Mouse (Mus musculus): ENCODE results near the gene Lbp. TPM values are rescaled to one million over a fixed set of nuclear protein-coding genes. Genes with fewer than 3 reads are reported as not detected.

The Lbp gene
- polyA plus RNA-seq, 1 experiment from 2014 or later, result 2.4 TPM

GRCm38 (mm10) chr2:158352801-158353520 lies 46.7 kb downstream of the Lbp start:
- Histone ChIP-seq H3K27me3 (no peaks in the 10 kb centered on the region), H3K9ac (replicated peaks) (no peak overlapping the region), H3K4me3 (no peak overlapping the region), H3K4me1 (no peaks in the 10 kb centered on the region), H3K9me3 (no peaks in the 10 kb centered on the region), H3K27ac (replicated peaks) (no peak overlapping the region), H3K4me2 (replicated peaks) (no peak overlapping the region), H3K36me3 (peaks cover 47% of the 10 kb centered on the region)
- ATAC-seq (replicated peaks), result no peak
- 75% methylated on average over 3 of the region's 3 CpGs for WGBS

DNA sequence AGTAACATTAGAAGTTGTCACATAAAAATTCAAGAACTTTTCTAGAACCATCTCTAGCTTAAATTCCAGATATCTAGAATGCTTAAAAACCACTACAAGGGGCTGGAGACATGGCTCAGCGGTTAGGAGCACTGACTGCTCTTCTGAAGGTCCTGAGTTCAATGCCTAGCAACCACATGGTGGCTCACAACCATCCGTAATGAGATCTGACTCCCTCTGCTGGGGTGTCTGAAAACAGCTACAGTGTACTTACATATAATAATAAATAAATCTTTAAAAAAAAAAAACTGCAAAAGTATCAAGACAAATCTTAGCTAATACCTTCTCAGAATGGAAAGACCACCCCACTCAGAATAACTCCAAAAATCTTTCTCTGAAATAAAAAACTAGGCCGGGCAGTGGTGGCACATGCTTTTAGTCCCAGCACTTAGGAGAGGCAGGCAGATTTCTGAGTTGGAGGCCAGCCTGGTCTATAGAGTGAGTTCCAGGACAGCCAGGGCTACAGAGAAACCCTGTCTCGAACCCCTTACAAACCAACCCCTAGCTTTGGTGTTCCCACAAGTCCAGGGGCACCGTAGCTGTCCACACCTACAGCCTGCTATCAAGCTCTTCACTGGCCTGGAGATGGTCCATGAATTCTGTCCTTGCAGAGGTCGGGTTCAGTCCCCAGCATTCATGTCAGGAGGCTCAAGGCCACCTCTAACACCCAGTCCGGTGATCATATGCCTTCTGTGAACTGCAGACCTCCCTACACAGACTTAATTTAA lies 48.2 kb downstream of the Lbp start:
- H3K27me3 ChIP-seq, result no peaks in the 10 kb centered on the region
- no peak overlapping the region for H3K4me2 ChIP-seq (replicated peaks)
- H3K9me3 ChIP-seq, result no peaks in the 10 kb centered on the region
- no peak overlapping the region for H3K9ac ChIP-seq (replicated peaks)
- ATAC-seq (replicated peaks), result no peak
- 83% methylated on average over 7 of the region's 7 CpGs for WGBS
- H3K4me1 ChIP-seq, result peaks cover 14% of the 10 kb centered on the region
- H3K27ac ChIP-seq (replicated peaks), result no peak overlapping the region
- peaks cover 63% of the 10 kb centered on the region for H3K36me3 ChIP-seq
- H3K4me3 ChIP-seq, result no peak overlapping the region

- Histone ChIP-seq H3K36me3 (peaks cover 68% of the 10 kb centered on the region), H3K4me1 (peaks cover 21% of the 10 kb centered on the region), H3K27me3 (no peaks in the 10 kb centered on the region), H3K9me3 (no peaks in the 10 kb centered on the region), H3K27ac (replicated peaks) (no peak overlapping the region), H3K4me3 (no peak overlapping the region), H3K9ac (replicated peaks) (no peak overlapping the region), H3K4me2 (replicated peaks) (no peak overlapping the region)
- no peak for ATAC-seq (replicated peaks)
- 92% methylated on average over 2 of the region's 2 CpGs for WGBS
Measured at GRCm38 (mm10) chr2:158355238-158355637, 48.9 kb downstream of the Lbp start.

- Histone ChIP-seq H3K27me3 (no peaks in the 10 kb centered on the region), H3K36me3 (peaks cover 68% of the 10 kb centered on the region), H3K4me3 (no peak overlapping the region), H3K9me3 (no peaks in the 10 kb centered on the region), H3K27ac (replicated peaks) (no peak overlapping the region), H3K4me1 (peaks cover 29% of the 10 kb centered on the region), H3K4me2 (replicated peaks) (no peak overlapping the region), H3K9ac (replicated peaks) (no peak overlapping the region)
- no peak for ATAC-seq (replicated peaks)
- 95% methylated on average over 5 of the region's 5 CpGs for WGBS
Measured at GRCm38 (mm10) chr2:158356121-158356520, 49.8 kb downstream of the Lbp start.

GRCm38 (mm10) chr2:158359757-158360620 lies 53.7 kb downstream of the Lbp start:
- ATAC-seq (replicated peaks), result no peak
- H3K27me3 ChIP-seq, result no peaks in the 10 kb centered on the region
- H3K9ac ChIP-seq (replicated peaks), result peak overlapping the region; percentile 91
- peak overlapping the region; percentile 78 for H3K4me2 ChIP-seq (replicated peaks)
- no peaks in the 10 kb centered on the region for H3K9me3 ChIP-seq
- H3K36me3 ChIP-seq, result peaks cover 49% of the 10 kb centered on the region
- WGBS, result 70% methylated on average over 12 of the region's 12 CpGs
- peak overlapping the region; percentile 80; the same call in 1 of the 2 replicates for H3K27ac ChIP-seq (replicated peaks)
- peaks cover 33% of the 10 kb centered on the region for H3K4me1 ChIP-seq
- peak overlapping the region; percentile 91 for H3K4me3 ChIP-seq

- peak; percentile 92 for ATAC-seq (replicated peaks)
- H3K27ac ChIP-seq (replicated peaks), result peak overlapping the region; percentile 80
- H3K9ac ChIP-seq (replicated peaks), result peak overlapping the region; percentile 91
- no peaks in the 10 kb centered on the region for H3K27me3 ChIP-seq
- H3K4me2 ChIP-seq (replicated peaks), result peak overlapping the region; percentile 78
- peaks cover 38% of the 10 kb centered on the region for H3K36me3 ChIP-seq
- H3K9me3 ChIP-seq, result no peaks in the 10 kb centered on the region
- 0% methylated on average over 41 of the region's 41 CpGs for WGBS
- peaks cover 33% of the 10 kb centered on the region for H3K4me1 ChIP-seq
- peak overlapping the region; percentile 91 for H3K4me3 ChIP-seq
Measured at GRCm38 (mm10) chr2:158360873-158361677, 54.8 kb downstream of the Lbp start.

DNA sequence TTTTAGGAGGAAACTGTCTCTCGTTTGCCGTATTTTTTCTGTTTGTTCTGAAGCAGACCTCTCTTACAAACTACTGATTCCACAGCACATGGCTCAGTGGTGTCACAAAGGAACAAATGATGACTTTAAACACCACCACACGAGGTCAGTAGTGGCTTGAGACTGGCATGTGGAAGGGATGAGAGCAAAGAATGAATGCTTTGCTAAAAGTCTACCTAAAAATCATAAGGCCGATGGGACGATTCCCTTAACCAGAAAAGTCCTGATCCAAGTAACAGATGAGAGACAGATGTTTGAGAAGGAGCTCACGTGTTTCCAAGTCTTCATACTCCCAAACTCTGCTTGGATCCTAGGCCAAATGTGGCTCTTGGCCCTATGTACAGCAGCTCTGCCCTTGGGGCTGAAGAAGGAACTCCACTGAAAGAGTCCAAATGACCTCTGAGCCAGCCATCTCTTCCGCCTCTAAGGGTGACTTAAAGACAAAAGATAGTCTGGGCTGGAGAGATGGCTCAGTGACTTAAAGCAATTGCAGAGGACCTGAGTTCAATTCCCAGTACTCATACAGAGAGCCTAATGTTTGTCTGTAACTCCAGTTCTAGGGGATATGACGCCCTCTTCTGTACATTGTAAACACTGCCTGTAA lies 55.5 kb downstream of the Lbp start:
- peak; percentile 66 for ATAC-seq (replicated peaks)
- Histone ChIP-seq H3K4me1 (peaks cover 33% of the 10 kb centered on the region), H3K4me2 (replicated peaks) (peak overlapping the region; percentile 78; the same call in 1 of the 2 replicates), H3K9ac (replicated peaks) (0 out of 2 replicates have a peak overlapping the region, but pooled peaks have one; percentile 91), H3K4me3 (peak overlapping the region; percentile 91), H3K27ac (replicated peaks) (peak overlapping the region; percentile 80), H3K27me3 (no peaks in the 10 kb centered on the region), H3K36me3 (peaks cover 31% of the 10 kb centered on the region), H3K9me3 (no peaks in the 10 kb centered on the region)
- 37% methylated on average over 8 of the region's 8 CpGs for WGBS

DNA sequence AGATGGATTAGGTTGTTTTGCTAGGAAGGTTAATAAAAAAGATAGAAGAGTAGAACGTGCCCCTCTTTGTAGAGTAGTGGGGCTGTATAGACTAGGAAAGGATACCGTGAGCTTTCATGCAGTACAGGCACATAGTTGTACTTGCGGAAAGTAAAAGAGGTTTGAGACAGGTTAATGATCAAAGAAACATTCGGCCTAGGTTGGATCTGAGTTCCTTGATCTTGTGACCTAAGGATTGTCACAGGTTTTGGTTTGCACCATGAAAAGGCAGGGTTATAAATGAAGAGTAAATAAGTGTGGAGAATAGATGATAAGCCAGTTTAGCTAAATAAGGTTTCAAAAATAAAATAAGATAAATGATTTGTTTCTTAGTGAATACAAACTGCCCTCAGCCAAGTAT lies 57.9 kb downstream of the Lbp start:
- no peak overlapping the region for H3K9ac ChIP-seq (replicated peaks)
- no peak for ATAC-seq (replicated peaks)

DNA sequence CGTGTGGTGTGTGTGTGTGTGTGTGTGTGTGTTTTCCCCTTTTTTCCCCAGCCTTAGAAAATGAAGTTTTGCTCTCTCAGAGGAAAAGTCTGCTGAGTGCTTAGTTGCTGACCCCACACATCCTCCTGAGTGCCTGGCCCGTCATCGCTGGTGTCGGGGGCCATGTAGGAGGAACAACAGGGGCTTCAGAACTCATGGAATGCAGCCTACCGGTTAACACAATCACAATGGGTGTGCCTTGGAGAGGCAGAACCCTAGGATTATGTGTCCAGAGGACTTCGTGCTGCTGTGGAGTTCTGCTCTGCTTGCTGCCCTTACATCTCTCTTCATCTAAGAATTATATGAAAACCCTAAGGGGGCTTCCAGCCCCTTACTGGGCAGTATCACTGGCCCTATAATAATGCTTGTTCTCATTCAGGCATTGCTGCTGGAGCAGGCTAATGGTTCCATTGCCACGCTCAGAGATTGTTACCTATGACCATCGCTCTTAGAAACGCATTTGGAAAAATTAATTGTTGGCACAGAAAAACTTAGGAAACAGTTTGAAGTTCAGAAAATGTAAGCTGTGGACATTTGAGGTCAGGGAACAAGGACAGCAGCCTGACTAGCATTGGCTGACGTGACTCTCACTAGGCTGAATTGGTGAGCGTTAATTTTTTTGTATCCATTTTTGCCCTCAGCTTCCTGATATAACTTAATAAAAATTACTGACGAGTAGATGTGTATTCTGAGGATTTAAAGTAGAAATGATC lies 59.0 kb downstream of the Lbp start:
- WGBS, result 71% methylated on average over 12 of the region's 12 CpGs
- H3K9me3 ChIP-seq, result no peaks in the 10 kb centered on the region
- H3K27me3 ChIP-seq, result no peaks in the 10 kb centered on the region
- no peak overlapping the region for H3K4me3 ChIP-seq
- no peak overlapping the region for H3K4me2 ChIP-seq (replicated peaks)
- peaks cover 11% of the 10 kb centered on the region for H3K4me1 ChIP-seq
- no peaks in the 10 kb centered on the region for H3K36me3 ChIP-seq
- ATAC-seq (replicated peaks), result no peak
- no peak overlapping the region for H3K9ac ChIP-seq (replicated peaks)
- no peak overlapping the region for H3K27ac ChIP-seq (replicated peaks)

More for the DNA sequence above, 57.9 kb downstream of the Lbp start:
- Histone ChIP-seq H3K9me3 (no peaks in the 10 kb centered on the region), H3K27ac (replicated peaks) (no peak overlapping the region), H3K4me2 (replicated peaks) (no peak overlapping the region), H3K27me3 (no peaks in the 10 kb centered on the region), H3K36me3 (peaks cover 8% of the 10 kb centered on the region), H3K4me1 (peaks cover 22% of the 10 kb centered on the region), H3K4me3 (no peak overlapping the region)
- 87% methylated on average over 4 of the region's 4 CpGs for WGBS

GRCm38 (mm10) chr2:158367654-158368053 lies 61.4 kb downstream of the Lbp start:
- WGBS, result 95% methylated on average over 5 of the region's 5 CpGs
- Histone ChIP-seq H3K9ac (replicated peaks) (no peak overlapping the region), H3K4me1 (no peaks in the 10 kb centered on the region), H3K27me3 (no peaks in the 10 kb centered on the region), H3K4me2 (replicated peaks) (no peak overlapping the region), H3K36me3 (no peaks in the 10 kb centered on the region), H3K4me3 (no peak overlapping the region), H3K27ac (replicated peaks) (no peak overlapping the region), H3K9me3 (no peaks in the 10 kb centered on the region)
- ATAC-seq (replicated peaks), result no peak
